Mouse (Mus musculus) MEL (cell line): ENCODE results near the gene Fabp7.
A peak's percentile ranks its signal among the peaks of the same experiment; 100 is the strongest.

Experiments used
- CTCF ChIP-seq, 3 experiments: IDR thresholded peaks in 2 of 3; conservative IDR thresholded peaks in 1 of 3; 2 replicates each; pipeline ENCODE4 v1.5.1; 2011 to 2012; ENCODE audit warnings: low read length in 3 of 3, low read depth in 2 of 3, mild to moderate bottlenecking in 2 of 3, improper control_type of control experiment in 1 of 3, inconsistent platforms in 1 of 3, mixed read lengths in 1 of 3, moderate library complexity in 1 of 3; ENCODE audit not compliant: control insufficient read depth in 1 of 3, insufficient read depth in 1 of 3, poor library complexity in 1 of 3, severe bottlenecking in 1 of 3
- ELF1 ChIP-seq: IDR thresholded peaks from 2 replicates; pipeline ENCODE4 v1.6.1; 2014; ENCODE audit warnings: low read depth, mild to moderate bottlenecking, inconsistent platforms, low read length, improper control_type of control experiment, moderate library complexity
- ETS1 ChIP-seq: IDR thresholded peaks from 2 replicates; pipeline ENCODE4 v1.6.1; 2012; ENCODE audit warnings: low read depth, mild to moderate bottlenecking, inconsistent platforms, low read length, improper control_type of control experiment, moderate library complexity
- KAT2A ChIP-seq: conservative IDR thresholded peaks from 2 replicates; pipeline ENCODE4 v1.6.1; 2012; ENCODE audit warnings: low read depth, low read length, improper control_type of control experiment, inconsistent platforms
- POLR2A ChIP-seq, 2 experiments: IDR thresholded peaks; 2 replicates each; pipeline ENCODE4 v1.6.1; 2011 to 2012; ENCODE audit warnings: low read length in 2 of 2, mild to moderate bottlenecking in 2 of 2, control low read depth in 1 of 2, improper control_type of control experiment in 1 of 2, low read depth in 1 of 2, moderate library complexity in 1 of 2; ENCODE audit not compliant: control insufficient read depth in 1 of 2, insufficient read depth in 1 of 2, poor library complexity in 1 of 2
- POLR2AphosphoS5 ChIP-seq: IDR thresholded peaks from 2 replicates; pipeline ENCODE4 v1.6.1; 2012; ENCODE audit warnings: low read depth, borderline replicate concordance, mild to moderate bottlenecking, inconsistent platforms, low read length, moderate library complexity, mixed read lengths
- SIN3A ChIP-seq: IDR thresholded peaks from 2 replicates; pipeline ENCODE4 v1.6.1; 2012; ENCODE audit warnings: low read length, improper control_type of control experiment, inconsistent platforms
- TCF12 ChIP-seq: IDR thresholded peaks from 2 replicates; pipeline ENCODE4 v1.6.1; 2014; ENCODE audit warnings: low read depth, mild to moderate bottlenecking, inconsistent platforms, low read length, improper control_type of control experiment, moderate library complexity

- no peak for TF ChIP-seq TCF12
- no peak for TF ChIP-seq KAT2A
- TF ChIP-seq POLR2A (IDR thresholded peaks at IDR 0.05; ENCODE audit: control insufficient read depth in 1 of 2, insufficient read depth in 1 of 2, low read depth in 1 of 2, low read length in 2 of 2, poor library complexity in 1 of 2) = no peak
- TF ChIP-seq CTCF (IDR thresholded peaks at IDR 0.05 in 2 of 3, conservative IDR thresholded peaks at IDR 0.05 in 1 of 3; ENCODE audit: control insufficient read depth in 1 of 3, insufficient read depth in 1 of 3, low read depth in 2 of 3, low read length in 3 of 3, poor library complexity in 1 of 3, severe bottlenecking in 1 of 3) = peak; percentile 47 to 58 (median 54)
- no peak for TF ChIP-seq SIN3A
- no peak for TF ChIP-seq POLR2AphosphoS5
- no peak for TF ChIP-seq ELF1
- TF ChIP-seq ETS1 = no peak
These were observed 41.1 kb upstream of the Fabp7 start for GRCm38 (mm10) chr10:57743606-57744016.
